Mouse (Mus musculus) ES-E14 (cell line): ENCODE data around the gene Oxnad1. TPM values are rescaled to one million over a fixed set of nuclear protein-coding genes. Genes with fewer than 3 reads are reported as not detected.

Experiments used
- DNase-seq: peaks from one replicate; pipeline ENCODE4 v3.0.0-alpha.2; 2013; ENCODE audit warnings: low read depth, low spot score
- H3K27ac ChIP-seq: 2 replicates; pipeline ENCODE4 v1.5.1; 2012; ENCODE audit warnings: low read depth, mild to moderate bottlenecking, low read length, moderate library complexity, mixed read lengths; ENCODE audit not compliant: poor library complexity, insufficient read depth, severe bottlenecking
- H3K36me3 ChIP-seq: 2 replicates; pipeline ENCODE4 v1.6.1; 2012; ENCODE audit warnings: mild to moderate bottlenecking, low read length, moderate library complexity, mixed read lengths; ENCODE audit not compliant: control insufficient read depth, poor library complexity, insufficient read depth, severe bottlenecking
- H3K4me1 ChIP-seq, 2 experiments: fragments of 150-350 bp in 1 of 2; sonication (generic) in 1 of 2; 2 replicates each; pipeline ENCODE4 v1.6.1; 2012; ENCODE audit warnings: low read length in 2 of 2, mild to moderate bottlenecking in 1 of 2, mixed read lengths in 1 of 2; ENCODE audit not compliant: control insufficient read depth in 2 of 2, insufficient read depth in 2 of 2, poor library complexity in 1 of 2
- H3K4me3 ChIP-seq, 2 experiments: fragments of 150-350 bp in 1 of 2; sonication (generic) in 1 of 2; 2 replicates each; pipeline ENCODE4 v1.5.1; 2012; ENCODE audit warnings: low read length in 2 of 2, low read depth in 1 of 2, mild to moderate bottlenecking in 1 of 2, mixed read lengths in 1 of 2; ENCODE audit not compliant: insufficient read depth in 1 of 2, poor library complexity in 1 of 2, severe bottlenecking in 1 of 2
- H3K9ac ChIP-seq: 2 replicates; pipeline ENCODE4 v1.6.1; 2012; ENCODE audit warnings: low read depth, mild to moderate bottlenecking, low read length, mixed read lengths; ENCODE audit not compliant: poor library complexity, insufficient read depth, severe bottlenecking
- H3K9me3 ChIP-seq: fragments of 150-350 bp; sonication (generic); 2 replicates; pipeline ENCODE4 v1.6.1; 2012; ENCODE audit warnings: low read depth, mild to moderate bottlenecking, low read length; ENCODE audit not compliant: control insufficient read depth, insufficient read depth
- CHD2 ChIP-seq: IDR thresholded peaks from 2 replicates; pipeline ENCODE4 v1.6.1; 2014; ENCODE audit warnings: mild to moderate bottlenecking, low read depth, low read length, inconsistent platforms
- HCFC1 ChIP-seq: IDR thresholded peaks from 2 replicates; pipeline ENCODE4 v1.6.1; 2012; ENCODE audit warnings: low read length, inconsistent platforms, borderline replicate concordance; ENCODE audit not compliant: insufficient read depth
- MAFK ChIP-seq: IDR thresholded peaks from 2 replicates; pipeline ENCODE4 v1.6.1; 2014; ENCODE audit warnings: mild to moderate bottlenecking, low read depth, low read length, inconsistent platforms; ENCODE audit not compliant: insufficient read depth
- ZC3H11A ChIP-seq: IDR thresholded peaks from 2 replicates; pipeline ENCODE4 v1.6.1; 2012; ENCODE audit warnings: low read depth, mild to moderate bottlenecking, inconsistent platforms, low read length, borderline replicate concordance
- ZNF384 ChIP-seq: IDR thresholded peaks from 2 replicates; pipeline ENCODE4 v1.6.1; 2012; ENCODE audit warnings: low read depth, low read length, inconsistent platforms
- in situ Hi-C, 2 experiments: fragments of 600-800 bp; cut with MboI; formaldehyde crosslinking; loops; one replicate each; pipeline ENCODE4 v1.15.1; 2025; ENCODE audit warnings: low sequenced_read_pairs in 2 of 2, inconsistent platforms in 1 of 2; ENCODE audit not compliant: unreplicated experiment in 2 of 2
- total RNA-seq: library from RNA; depleted of rRNA; stranded (reverse); fragments of 300-350 nt; gene quantifications from 2 replicates; pipeline ENCODE4 v1.2.3, GENCODE M21; 2012

Gene Oxnad1
- total RNA-seq, 1 experiment, result 44.0 TPM

GRCm38 (mm10) chr14:32073901-32074300 is 11.3 kb upstream of the Oxnad1 start:
- Histone ChIP-seq H3K9ac (no peak overlapping the region), H3K9me3 (no peaks in the 10 kb centered on the region), H3K36me3 (no peaks in the 10 kb centered on the region), H3K27ac (no peak overlapping the region), H3K4me3 (no peak overlapping the region), H3K4me1 (peaks cover 3 to 17% of the 10 kb centered on the region in 2 experiments)
- in situ Hi-C loops, result loop anchor here (10.0 to 25.0 kb wide), 2 partner anchors 412 to 429 kb away; partner anchors contain the start of genes Btd (in 1 of the 2), Gm49387 (in 1 of the 2) and Hacl1 (in 1 of the 2)
- TF ChIP-seq ZC3H11A, result no peak
- no peak for TF ChIP-seq HCFC1
- no peak for TF ChIP-seq CHD2
- no peak for TF ChIP-seq MAFK
- no peak for TF ChIP-seq ZNF384
- no peak for DNase-seq

GRCm38 (mm10) chr14:32076896-32077575 is 8.1 kb upstream of the Oxnad1 start:
- no peak overlapping the region for H3K4me3 ChIP-seq
- TF ChIP-seq CHD2, result no peak
- peak; percentile 93 for TF ChIP-seq ZC3H11A
- TF ChIP-seq MAFK, result peak; percentile 6; the same call in 1 of the 2 replicates
- peak overlapping the region; percentile 39 for H3K9ac ChIP-seq
- no peaks in the 10 kb centered on the region for H3K9me3 ChIP-seq
- DNase-seq, result peak; percentile 78
- H3K36me3 ChIP-seq, result peaks cover 4% of the 10 kb centered on the region
- in situ Hi-C loops, result loop anchor here in 1 of 2 experiments (10.0 kb wide), 1 partner anchor 432 kb away; the partner anchor contains the start of genes Btd, Gm49387 and Hacl1
- H3K27ac ChIP-seq, result peak overlapping the region; percentile 56
- H3K4me1 ChIP-seq, result peaks cover 3 to 17% of the 10 kb centered on the region in 2 experiments

GRCm38 (mm10) chr14:32081026-32081425 is 4.1 kb upstream of the Oxnad1 start:
- DNase-seq, result no peak
- no peak for TF ChIP-seq ZNF384
- TF ChIP-seq CHD2, result no peak
- TF ChIP-seq HCFC1, result no peak
- no peak for TF ChIP-seq ZC3H11A
- no peak for TF ChIP-seq MAFK

GRCm38 (mm10) chr14:32082891-32083290 is 2.3 kb upstream of the Oxnad1 start:
- TF ChIP-seq ZC3H11A (no peak), CHD2 (no peak), ZNF384 (no peak), MAFK (no peak), HCFC1 (no peak)
- Histone ChIP-seq H3K9me3 (no peaks in the 10 kb centered on the region), H3K27ac (no peak overlapping the region), H3K4me3 (no peak overlapping the region), H3K36me3 (peaks cover 13% of the 10 kb centered on the region), H3K9ac (no peak overlapping the region), H3K4me1 (peaks cover 0 to 8% of the 10 kb centered on the region in 2 experiments; a peak in 1 of 4 replicates)
- in situ Hi-C loops, result no loop called here
- no peak for DNase-seq

More at GRCm38 (mm10) chr14:32081026-32081425, 4.1 kb upstream of the Oxnad1 start:
- Histone ChIP-seq H3K4me3 (no peak overlapping the region), H3K4me1 (peaks cover 5 to 7% of the 10 kb centered on the region in 2 experiments; a peak in 3 of 4 replicates), H3K9me3 (no peaks in the 10 kb centered on the region), H3K27ac (no peak overlapping the region), H3K9ac (no peak overlapping the region), H3K36me3 (peaks cover 13% of the 10 kb centered on the region)
- in situ Hi-C loops, result no loop called here
